Mouse (Mus musculus) spleen, embryonic (tissue): Measurements from ENCODE around the gene Lkaaear1.

Source experiments
- CTCF ChIA-PET: fragments of 350-600 bp; sonication (Branson Sonifier 250); formaldehyde crosslinking; loops from one replicate; lab custom pipeline; 2022; lab: Charles Lee

The Lkaaear1 gene

DNA sequence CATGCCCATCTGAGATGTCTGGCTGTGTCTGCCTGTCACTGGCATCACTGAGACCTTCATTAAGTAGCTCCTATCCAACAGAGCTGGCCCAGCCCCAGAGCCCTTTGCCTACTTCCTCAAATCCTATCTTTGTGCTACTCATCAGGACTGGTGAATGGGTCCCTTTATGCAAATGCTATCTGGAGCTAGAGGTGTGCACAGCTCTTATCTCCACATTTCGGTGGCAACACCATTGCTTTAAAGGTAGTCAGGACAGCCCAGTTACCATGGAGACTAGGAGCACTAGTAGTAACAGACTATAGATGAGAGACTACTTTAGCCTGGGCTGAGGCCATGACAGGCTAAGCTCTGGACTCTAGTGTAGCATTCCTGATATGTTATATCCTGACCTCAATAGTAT is 13.5 kb downstream of the Lkaaear1 start:
- CTCF ChIA-PET = no interaction called here

DNA sequence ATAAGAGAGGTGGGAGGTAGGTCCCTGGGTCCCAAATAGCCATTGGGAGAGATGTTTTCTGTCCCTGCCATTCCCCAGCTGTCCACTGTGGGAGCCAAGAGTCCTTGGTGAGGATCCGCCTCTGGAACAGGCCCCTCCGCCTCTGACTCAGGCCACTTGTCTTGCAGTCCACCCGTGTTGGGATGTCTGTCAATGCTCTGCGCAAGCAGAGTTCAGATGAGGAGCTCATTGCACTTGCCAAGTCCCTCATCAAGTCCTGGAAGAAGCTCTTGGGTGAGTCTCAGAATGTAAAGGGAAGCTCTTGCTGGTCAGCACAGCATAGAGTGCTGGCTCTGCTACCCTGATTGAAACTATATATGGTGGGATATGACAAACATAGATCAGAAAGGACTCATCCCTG is 14.9 kb downstream of the Lkaaear1 start:
- CTCF ChIA-PET = interaction anchor here (1.1 kb wide), 1 partner anchor 86 kb away, joined by 5 read pairs; no protein-coding TSS in a partner anchor

DNA sequence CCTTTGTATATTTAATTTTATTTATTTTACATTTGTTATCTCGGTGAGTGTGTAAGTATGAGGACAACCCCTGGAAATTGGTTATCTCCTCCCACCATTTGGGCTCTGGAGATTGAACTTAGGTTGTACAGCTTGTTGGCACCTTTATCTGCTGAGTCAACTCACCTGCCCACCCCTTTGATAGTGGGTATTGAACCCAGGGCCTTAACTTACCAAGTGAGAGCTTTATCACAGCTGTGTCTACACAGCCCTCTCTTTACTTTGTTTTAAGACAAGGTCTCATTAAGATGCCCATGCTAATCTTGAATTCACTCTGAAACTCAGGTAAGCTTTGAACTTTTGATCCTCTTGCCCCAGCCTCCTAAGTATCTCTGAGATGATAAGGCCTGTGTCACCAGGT is 16.3 kb downstream of the Lkaaear1 start:
- CTCF ChIA-PET = no interaction called here

DNA sequence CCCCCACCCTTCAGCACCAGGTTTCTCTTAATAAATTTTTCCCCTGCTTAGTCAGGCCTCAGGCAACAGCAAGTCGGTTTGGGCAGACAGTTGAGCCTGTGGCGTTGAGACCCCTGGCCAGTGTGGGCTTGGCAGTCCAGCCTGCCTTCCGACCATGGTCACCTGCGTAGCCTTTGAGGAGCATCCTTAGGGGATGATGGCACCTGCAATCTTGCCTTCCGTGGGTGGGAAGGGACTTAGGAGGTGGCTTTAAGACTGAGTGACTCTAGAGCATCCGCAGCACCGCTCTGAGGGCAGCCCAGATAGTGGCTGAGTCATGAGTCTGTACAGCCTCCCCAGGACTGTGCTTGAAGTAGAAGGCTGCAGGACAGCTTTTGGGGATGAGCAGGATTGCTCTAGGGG is 17.5 kb downstream of the Lkaaear1 start:
- CTCF ChIA-PET = interaction anchor here (0.6 to 0.7 kb wide), 2 partner anchors 10 to 23 kb away, joined by 3 read pairs; no protein-coding TSS in a partner anchor

DNA sequence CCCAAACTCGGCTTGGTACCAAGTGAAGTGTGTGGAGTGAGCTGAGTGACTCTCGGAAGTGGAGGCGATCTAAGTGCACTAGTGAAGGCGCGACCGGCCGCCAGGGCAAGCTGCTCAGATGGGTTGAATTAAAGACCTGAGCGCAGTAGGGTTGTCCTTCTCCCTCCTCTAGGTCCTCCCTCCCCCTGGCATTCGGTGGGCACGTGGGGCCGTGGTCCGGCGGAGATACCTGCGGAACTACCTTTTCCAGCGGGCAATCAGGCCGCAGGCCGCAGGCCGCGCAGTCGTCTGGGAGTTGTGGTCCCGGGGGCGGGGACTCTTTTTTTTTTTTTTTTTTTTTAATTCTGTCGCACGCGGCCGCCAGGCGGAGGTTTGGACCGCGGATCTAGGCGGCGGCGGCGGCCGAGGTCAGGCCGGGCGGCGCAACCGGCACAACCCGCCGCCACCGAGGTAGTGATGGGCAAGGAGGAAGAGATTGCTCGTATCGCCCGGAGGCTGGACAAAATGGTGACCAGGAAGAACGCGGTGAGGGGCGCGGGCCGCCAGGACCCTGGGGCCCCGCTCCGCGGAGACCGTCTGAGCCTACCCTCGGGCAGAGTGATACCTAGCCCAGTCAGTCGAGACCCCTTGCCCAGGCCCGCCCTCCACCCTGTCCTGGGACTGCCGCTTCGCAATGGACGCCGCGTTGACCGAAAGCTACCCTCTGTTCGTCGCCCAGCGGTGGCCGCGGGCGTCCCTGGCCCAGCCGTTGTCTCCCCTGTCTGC is 18.1 kb downstream of the Lkaaear1 start, which contains the start of gene Tcea2:
Gene Tcea2, plus strand, starts transcription at position 360 of the 765 bp plus-strand sequence.
- CTCF ChIA-PET = interaction anchor here (0.7 kb wide), 1 partner anchor 16 kb away, joined by 4 read pairs; no protein-coding TSS in a partner anchor

DNA sequence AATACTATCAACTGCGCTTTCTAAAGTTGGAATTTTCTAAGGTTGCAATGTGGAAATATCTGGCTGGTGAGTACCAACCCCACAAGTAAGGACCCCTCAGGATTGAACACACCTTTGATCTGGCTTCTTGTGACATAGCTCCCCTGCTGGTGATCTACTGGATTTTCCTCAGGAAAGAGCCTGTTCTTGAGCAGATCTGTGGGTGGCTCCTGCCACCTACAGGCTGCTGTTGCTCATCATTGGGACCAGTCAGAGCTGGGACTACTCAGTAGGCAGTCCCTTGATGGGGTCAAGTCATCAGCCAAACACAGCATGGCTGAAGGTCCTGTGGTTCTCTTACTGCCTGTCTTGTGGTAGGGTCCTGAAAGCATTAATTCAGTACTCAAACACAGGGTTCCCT is 19.5 kb downstream of the Lkaaear1 start:
- CTCF ChIA-PET = interaction anchor here (0.5 to 2.5 kb wide), 5 partner anchors 11 to 120 kb away, joined by 4 to 15 read pairs (median 7); no protein-coding TSS in a partner anchor

DNA sequence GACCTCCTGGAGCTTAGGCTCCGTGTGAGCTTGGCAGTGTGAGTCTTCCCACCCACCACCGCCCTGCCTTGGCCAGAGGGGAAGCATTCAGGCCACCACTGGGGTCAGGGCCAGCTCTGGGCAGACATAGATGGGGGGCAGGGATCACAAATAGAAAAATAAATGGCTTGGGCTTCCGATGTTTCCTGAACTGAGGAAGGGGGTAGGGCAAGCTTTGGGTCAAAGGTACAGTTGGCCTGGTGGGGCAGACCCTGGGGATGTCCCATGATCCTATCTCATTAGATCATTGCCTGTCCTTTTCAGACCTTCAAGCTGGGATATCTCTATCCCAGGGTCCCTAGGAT is 20.5 kb downstream of the Lkaaear1 start:
- CTCF ChIA-PET = interaction anchor here (0.7 to 2.5 kb wide), 3 partner anchors 18 to 408 kb away, joined by 3 to 15 read pairs (median 4); no protein-coding TSS in a partner anchor

DNA sequence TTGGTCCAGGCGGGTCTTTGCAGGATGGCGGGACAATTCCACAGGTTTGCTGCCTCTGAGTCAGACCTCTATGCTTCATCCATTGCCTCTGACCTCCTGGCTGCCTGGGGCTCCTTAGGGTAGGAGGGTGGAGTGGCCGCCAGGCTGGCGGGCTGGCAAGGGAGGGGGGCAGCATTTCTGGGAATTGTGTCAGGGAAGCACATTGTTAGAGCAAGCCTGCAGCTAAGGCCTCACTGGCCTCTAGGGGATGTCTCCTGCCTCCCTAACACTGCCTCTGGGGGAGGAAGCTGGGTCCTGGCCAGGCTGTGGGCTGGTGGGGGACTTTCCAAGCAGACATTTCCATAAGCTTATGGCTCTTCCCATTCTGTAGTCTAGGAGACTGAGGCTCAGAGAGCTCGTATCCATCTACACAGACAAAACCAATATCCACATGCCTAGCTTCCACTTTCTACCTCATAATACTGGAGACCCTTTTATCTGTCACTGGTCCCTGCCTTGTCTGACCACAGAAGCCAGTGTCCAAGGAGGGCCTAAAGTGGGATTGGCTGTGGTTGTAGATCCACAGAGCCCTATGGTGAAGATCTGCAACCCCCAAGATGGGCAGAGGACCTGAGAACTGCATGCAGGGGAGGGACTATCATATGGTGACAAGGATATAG is 21.0 kb downstream of the Lkaaear1 start:
- CTCF ChIA-PET = interaction anchor here (0.5 to 2.5 kb wide), 3 partner anchors 18 to 407 kb away, joined by 3 to 15 read pairs (median 6); no protein-coding TSS in a partner anchor

DNA sequence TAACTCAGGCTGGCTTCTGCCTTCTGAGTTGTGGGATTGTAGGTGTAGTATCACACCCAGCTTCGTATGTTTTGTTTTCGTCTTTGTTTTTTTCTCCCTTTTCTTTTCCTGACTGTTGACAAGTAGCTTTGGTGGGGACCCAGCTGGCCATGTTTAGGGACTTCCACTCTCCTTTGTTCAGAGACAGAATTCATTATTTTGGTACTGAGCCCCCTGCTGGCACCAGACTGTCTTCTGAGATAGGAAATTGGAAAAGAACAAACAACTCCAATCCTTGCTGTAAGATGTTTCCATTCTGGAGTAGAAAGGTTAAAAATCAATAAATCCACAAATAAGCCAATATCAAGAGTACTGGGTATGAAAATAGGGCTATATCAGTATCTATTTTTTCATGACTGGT is 21.8 kb downstream of the Lkaaear1 start:
- CTCF ChIA-PET = interaction anchor here (0.5 to 0.6 kb wide), 2 partner anchors 38 to 41 kb away, joined by 3 to 6 read pairs; no protein-coding TSS in a partner anchor

DNA sequence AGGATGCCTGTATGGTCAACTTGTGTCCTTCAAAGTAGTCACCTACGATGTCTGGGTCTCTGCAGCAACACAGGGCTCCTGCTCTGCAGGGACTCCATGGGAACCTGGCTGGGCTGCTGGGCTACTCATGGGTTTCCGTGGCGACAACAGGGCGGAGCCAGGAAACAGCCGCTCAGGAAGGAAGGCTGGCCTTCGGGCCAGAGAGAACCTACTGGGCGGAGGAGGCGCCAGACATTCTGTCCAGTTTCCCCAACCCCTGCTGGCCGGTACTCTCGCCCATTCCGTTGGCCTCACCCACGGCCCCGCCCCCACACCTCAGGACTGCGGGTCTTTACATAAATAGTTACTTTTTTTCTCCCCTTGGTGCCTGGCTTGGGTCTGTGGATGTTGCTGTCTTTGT is 22.8 kb downstream of the Lkaaear1 start:
- CTCF ChIA-PET = no interaction called here

DNA sequence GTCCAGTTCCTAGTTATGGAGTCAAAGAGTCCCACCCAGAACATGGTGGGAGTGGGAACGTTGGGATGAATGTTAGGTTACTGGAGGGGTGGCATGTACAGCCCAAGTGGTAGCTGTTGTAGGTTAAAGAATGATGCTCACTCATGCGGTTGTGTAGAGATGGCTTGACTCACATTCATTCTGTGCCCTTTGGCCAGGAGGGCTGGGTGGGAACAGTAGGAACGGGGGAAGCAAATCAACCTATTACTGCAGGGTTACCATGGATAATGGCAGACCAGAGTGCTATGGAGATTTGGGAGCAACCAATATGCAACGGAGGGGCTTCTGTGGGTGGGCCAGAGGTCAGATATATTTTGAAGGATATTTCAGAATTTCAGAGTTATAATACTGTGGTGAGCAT is 23.3 kb downstream of the Lkaaear1 start:
- CTCF ChIA-PET = no interaction called here

DNA sequence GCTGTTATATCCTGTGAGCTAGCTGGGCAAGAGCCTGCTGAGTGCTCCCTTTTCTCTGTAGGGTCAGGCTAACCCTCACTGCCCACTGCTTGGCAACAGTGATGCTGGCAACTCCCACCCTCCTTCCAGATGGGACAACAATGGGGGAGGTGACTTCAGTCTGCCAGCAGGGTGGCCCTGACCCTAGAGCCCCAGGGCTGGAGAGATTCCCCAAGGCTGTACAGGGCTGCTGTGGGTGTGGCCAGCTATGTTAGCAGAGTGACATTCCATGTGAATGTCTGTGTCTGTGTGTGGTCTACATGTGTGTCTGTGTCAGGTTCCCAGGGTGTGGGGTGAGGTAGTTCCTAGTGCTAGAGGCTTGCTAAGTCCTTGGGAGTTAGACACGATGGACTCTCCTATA is 24.7 kb downstream of the Lkaaear1 start:
- CTCF ChIA-PET = interaction anchor here (0.7 kb wide), 1 partner anchor 17 kb away, joined by 3 read pairs; no protein-coding TSS in a partner anchor

DNA sequence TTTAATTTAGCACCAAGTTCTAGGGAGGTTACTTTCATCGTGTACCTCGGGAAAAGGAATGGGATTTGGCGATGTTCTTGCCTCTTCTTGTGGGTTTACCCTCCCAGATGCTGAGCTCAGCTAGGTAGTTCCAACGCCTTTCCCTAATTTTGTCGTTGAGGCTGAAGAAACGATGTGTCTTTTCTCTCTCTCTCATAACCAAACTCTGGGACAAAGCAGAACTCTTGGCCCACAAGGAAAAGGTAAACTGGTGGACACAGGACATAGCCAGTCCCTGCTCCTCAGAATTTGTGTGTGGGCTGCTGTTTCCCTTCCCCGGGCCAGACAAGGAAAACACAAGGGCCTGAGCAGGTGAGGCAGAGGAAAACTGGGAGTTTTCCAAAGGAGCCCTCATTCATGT is 26.3 kb downstream of the Lkaaear1 start:
- CTCF ChIA-PET = interaction anchor here (0.5 kb wide), 1 partner anchor 115 kb away, joined by 3 read pairs; no protein-coding TSS in a partner anchor

DNA sequence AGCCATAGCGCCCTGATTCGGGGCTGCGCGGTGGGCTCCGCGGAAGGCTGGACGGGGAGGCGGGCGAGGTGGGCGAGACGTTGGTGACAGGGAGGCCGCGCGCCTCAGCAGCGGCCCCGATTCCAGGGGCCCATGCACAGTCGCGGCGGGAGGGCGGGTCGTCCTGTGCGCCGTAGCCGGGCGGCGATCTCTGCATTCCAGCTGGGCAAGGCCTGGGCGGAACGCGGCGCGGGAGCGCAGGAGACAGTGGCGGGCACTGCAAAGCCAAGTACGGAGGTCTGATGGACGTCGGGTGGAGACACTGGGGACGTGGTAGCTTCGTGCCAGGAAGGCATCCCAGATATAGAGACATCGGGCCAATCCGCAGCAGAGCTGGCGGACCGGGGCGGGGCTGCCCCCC is 26.9 kb downstream of the Lkaaear1 start, which contains the start of gene Sox18:
Gene Sox18, minus strand, starts transcription at position 315 of the 400 bp plus-strand sequence.
- CTCF ChIA-PET = interaction anchor here (0.5 kb wide), 1 partner anchor 9 kb away, joined by 3 read pairs; no protein-coding TSS in a partner anchor

DNA sequence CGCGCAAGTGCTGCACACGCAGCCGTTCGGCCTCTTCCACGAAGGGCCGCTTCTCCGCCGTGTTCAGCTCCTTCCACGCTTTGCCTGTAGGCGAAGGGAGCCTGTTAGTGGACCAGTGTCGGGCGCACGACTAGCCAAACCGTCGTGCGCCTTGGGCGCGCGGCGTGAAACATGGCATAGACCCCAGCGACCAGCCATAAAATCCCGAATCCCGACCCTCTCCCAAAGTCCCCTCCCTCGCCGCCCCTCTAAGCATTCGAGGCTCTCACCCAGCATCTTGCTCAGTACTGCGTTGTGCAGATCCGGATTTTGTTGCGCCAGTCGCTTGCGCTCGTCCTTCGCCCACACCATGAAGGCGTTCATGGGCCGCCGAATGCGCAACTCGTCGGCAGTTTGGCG is 27.3 kb downstream of the Lkaaear1 start:
- CTCF ChIA-PET = interaction anchor here (0.5 kb wide), 1 partner anchor 8 kb away, joined by 3 read pairs; no protein-coding TSS in a partner anchor

DNA sequence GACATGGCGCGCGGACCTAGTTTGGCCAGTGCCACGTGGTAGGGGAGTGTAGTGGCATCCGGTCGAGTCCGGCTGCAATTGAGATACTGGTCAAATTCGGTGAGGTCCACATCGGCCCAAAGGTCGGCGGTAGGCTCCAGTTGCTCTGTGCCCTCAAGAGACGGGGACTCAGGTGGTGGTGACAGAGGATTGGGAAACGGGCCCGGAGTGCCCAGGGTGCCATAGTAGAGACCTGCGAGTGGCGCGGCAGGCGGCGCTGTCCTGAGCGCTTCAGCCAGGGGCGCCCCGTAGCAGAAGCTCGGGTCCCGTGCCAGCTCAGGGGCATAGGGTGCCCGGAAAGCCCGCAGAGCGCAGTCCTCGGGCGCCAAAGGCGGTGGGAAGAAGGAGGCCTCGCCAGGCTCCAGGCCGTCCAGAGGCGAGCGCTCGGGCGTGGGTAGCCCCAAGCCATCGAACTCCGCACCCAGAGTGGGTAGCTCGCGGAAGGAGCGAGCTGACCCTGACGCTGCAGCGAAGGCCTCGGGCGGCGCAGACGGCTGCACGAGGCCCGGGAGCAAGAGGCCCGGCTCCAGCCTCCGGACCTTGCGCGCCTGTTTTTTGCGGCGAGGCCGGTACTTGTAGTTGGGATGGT is 27.8 kb downstream of the Lkaaear1 start:
- CTCF ChIA-PET = interaction anchor here (0.6 kb wide), 1 partner anchor 190 kb away, joined by 3 read pairs; no protein-coding TSS in a partner anchor

DNA sequence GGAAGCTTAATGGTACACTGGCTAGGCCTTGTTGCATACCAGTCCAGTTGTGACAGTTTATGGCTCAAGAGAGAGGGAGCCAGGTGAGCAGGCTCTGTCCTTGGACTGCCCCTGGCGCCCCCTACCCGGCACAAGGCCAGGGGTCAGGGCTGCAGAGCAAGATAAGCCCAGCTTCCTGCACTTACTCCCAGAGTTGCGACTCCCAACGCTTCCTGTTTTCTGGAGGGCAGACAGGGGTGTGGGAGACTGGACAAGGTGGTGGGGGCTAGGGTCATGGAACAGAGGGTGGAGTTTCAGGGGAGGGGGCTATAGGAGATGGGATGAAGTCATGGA is 35.0 kb downstream of the Lkaaear1 start:
- CTCF ChIA-PET = no interaction called here

DNA sequence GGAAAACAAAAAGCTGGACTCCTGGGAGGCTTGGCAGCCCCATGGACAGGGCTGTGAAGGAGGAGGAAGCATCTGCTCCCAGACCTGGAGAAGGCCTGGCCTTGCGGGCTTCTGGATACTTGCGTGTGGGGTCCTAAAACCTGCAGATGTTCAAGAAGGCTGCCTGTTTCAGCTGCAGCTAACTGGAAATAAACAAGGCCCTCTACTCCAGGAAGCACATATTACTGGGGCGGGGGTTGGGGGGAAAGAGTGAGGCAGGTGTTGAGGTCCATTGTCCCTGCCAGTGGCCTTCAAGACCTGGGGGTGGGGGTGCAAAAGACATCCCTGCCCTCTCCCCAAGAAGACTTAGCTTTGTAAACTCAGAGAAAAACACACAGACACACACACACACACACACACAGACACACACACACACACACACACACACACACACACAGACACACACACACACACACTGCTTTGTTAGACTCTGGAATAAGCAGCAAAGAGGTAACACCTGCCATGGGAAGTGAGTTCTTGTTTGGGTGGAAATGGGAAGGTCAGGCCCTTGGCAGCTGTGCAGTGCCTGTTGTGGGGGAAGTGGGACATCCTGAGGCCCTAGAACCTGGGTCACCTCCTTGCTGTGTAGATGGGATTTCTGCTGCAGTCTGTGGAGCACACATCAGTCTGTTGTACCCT is 35.5 kb downstream of the Lkaaear1 start:
- CTCF ChIA-PET = interaction anchor here (0.6 to 0.8 kb wide), 3 partner anchors 8 to 45 kb away, joined by 3 to 4 read pairs (median 3); partner anchors contain the start of gene Sox18

DNA sequence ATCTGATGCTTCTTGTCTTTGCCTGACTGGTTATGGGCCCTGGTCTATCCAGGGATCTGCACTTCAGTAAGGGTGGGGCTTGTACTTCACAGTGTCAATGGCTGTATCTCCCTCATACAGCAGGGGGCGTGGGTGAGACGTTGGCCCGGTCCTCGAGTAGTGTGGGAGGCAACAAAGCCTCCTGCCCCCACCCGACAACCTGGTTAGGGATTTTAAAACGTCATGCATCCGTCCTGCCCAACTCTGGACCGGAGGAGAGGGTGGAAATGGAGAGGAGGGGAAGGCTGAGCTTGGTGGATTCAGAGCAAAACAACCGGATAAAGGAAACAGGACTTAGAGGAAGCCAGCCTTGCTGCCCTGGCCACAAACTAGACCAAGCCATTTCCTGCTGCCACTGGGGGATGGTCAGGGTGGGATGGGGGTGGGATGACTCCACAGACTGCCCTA is 38.6 kb downstream of the Lkaaear1 start:
- CTCF ChIA-PET = interaction anchor here (0.7 to 2.4 kb wide), 3 partner anchors 19 to 1559 kb away, joined by 3 to 15 read pairs (median 8); no protein-coding TSS in a partner anchor

DNA sequence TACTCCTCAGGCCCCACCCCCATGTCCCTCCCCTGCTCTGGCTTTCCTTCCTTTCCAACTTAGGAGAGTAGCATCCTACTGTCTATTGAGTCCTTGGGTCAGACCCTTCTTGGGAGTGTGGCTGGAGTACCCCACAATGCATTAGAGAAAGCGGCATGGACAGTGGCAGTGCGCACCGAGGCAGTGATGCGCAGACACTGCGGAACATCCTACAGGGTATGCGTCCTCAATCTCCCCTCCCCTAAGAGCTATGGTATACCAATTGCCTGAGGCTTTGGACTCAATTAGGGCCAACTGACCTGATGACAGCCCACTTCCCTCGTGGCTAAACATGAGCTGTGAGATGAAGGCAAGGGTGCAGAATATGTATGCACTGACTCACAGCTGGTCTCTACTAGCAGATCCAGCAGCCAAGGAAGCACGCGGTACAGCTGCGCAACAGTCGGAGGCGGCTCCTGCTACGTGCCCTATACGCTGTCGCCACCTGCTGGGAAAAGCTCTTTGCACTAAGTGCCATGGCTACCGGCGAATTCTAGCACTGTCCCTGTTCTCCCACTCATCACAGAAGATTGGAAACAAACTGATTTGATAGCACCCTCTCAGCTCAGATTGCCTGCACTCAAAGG is 39.2 kb downstream of the Lkaaear1 start:
- CTCF ChIA-PET = interaction anchor here (0.6 to 2.4 kb wide), 4 partner anchors 19 to 1559 kb away, joined by 3 to 15 read pairs (median 6); no protein-coding TSS in a partner anchor
